Mouse (Mus musculus): ENCODE measurements around the gene Kmt2a.
A peak's percentile ranks its signal among the peaks of the same experiment; 100 is the strongest.

The Kmt2a gene

DNA sequence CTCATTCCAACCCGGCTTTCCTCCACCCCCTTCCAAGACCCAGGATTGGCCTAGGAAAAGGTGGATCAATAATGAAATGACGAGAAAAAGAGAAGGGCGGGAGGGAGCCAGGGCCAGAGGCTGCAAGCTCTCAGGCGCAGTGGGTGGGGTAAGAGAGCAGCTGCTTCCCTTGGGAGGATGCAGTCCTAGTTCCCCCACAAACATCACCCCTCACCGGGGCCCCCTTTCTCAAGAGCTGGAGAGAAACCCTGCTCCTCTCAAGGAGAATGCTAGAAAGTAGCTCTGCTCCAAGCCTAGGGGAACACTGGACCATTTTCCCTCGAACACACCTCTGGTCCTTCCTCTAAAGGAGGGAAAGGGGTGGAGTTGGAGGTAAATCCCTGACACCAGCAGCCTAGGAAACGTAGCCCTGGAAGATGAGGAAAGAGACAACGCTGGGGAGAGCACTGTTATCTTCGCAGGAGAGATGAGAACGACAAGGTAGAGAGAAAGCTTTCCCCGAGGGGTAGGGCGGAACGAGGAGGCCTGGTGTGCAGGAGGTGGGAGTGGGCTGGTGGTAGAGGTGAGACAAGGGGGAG, 1.3 kb downstream of the Kmt2a start:
- DNase-seq: no peak

DNA sequence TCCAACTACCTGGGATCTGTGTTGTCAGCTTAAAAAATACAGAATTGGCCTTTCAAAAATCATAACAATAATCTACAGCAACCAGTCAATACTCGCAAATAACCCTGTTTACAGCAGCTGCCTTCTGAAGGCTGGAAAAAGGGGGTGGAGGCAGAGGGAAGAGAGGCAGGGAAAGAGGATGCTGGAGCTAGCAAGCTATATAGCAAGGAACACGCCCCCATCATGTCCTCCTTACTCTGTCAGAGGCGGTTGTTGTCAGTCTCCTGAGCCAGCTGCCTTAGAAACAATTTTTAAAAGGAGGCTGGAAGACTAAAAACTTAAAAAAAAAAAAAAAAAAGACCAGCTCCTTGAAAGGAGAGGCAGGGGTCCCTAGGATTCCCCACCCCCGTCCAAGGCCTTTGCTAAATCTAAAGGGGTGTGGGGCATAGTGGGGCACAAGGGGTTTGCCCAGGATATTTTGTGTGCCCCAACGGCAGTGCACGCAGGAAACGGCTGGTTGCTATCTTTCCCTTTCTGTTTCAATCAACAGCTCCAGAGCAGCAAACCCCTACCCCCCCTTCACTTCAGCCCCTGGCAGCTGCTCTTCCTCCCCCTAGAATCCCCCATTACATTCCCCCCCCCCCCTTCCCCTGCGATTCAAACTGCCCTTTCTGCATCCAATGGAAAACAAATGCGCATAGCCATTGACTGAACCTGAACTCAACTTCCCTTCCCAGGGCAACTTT, 2.2 kb downstream of the Kmt2a start:
- DNase-seq: no peak

DNA sequence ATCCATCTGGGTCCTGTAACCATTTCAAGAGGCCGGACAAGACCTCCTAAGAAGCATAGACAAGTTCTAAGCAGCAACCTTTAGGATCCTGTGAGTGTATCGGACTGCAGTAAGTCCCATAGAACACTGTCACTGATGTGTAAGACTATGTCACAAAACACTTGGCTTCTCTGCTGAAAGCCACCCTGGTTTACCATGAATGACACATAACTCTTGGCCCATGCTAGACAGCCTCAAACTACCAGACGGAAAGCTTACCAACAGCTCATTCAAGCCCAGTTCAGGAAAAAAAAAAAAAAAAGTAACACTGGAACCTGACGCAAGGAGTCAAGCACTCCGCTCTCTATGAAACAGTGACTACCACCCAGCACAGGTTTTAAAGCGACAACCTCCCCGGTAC, 3.4 kb downstream of the Kmt2a start:
- no peak for DNase-seq

DNA sequence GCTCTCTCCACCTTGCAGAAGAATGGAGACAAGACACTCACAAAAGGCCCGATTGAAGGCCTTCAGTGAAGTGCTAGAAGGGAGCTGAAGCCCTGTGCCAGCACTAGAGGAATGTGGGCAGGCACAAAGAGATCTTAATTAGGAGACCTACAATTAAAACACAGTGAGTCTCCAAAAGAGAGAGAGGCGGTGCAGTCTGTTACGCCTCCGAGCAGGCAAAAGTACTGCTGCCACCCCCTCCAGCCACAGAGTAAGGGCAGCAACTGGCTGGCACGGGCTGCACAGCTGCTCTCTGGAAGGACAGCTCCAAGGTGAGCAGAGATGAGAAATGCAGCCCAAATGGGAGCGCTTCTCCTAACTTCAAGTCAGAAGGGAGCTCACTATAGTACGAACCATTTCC, 5.6 kb downstream of the Kmt2a start:
- no peak for DNase-seq

DNA sequence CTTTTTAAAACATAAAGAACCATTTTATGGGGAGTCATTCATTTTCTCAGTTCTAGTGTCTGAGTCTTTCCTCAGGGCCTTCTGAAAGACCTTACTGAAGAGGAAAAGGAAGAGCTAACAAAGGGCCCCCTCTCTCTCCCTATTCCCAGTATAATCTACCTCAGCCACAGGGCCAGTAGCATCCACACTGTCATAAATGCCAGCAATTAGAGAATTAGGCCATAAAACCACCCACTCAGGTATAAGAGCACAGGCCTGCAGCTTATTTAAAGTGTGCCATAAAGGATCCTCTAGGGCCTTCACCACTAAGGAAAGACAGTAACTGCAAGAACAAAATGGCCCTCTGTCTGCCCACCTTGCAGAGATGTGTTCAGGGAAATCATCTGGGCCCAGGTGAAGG, 6.9 kb downstream of the Kmt2a start:
- no peak for DNase-seq

DNA sequence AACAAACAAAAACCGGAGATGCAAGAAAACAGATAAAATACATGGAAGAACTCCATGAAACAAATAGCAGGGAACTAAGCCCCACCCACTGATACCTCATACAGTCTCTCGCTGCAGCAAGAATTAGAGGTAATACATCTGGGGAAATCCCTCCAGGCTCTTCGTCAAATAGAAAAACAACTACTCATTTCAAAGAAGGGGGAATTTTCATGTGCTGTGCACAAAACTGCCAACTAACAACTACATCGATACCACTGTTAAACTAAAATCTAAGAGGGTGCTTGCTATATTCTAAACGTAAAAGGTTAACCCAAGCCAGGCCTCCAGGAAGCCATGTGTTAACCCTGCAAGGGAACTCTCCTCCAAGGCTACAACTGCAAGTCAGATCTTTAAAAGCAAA, 7.4 kb downstream of the Kmt2a start:
- DNase-seq: no peak

DNA sequence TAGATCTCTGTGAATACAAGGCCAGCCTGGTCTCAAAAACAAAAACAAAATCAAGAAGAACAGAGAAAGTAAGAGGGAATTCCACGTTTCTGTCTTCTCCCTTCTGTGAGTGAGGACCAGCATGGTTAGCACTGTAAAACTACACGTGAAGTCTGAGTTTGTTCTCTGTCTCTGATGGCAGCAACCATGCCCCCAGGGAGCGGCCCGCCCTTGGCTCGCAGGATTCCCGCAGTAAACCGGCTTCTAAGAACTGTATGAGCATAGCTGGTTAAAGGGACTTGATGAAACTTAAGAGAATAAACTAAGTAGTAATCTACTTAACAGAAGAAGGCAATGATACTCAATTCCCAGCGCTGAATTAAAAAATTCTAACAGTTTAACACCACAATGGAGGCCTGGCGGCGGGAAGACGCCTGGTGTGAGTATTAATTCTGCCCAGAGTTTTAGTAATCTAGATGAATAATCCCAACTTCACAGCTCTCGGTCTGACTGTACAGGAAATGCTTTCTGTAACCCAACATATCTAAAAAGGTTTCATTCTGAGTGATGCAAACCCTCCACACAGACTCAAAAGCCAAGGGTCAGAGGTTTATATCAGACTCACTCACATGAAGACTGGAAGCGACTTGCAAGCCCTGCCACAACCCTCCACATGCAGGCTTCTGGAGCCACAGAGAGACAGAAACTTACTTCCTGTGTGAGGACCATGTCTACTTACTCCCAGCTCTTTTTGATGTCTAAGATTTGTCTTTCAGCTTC, 12.6 kb downstream of the Kmt2a start:
- DNase-seq: no peak

DNA sequence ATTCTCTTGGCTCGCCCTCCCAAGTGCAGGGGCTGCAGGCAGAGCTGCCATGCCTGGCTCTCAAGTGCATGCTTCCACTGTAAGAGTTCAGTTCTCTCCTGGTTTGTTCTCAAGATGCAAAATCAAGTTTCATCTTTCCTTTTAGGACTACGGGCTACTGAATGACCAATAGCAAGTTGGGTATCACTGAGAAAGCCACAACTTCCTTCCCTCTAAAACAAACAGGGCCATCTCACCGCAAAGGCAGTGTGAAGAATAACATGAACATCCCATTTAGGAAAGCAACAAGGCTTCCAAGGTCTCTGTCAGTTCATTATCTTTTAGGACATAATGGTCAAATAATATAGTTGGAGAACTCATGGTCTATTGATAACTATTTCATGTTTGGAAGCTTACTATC, 13.4 kb downstream of the Kmt2a start:
- DNase-seq: no peak

DNA sequence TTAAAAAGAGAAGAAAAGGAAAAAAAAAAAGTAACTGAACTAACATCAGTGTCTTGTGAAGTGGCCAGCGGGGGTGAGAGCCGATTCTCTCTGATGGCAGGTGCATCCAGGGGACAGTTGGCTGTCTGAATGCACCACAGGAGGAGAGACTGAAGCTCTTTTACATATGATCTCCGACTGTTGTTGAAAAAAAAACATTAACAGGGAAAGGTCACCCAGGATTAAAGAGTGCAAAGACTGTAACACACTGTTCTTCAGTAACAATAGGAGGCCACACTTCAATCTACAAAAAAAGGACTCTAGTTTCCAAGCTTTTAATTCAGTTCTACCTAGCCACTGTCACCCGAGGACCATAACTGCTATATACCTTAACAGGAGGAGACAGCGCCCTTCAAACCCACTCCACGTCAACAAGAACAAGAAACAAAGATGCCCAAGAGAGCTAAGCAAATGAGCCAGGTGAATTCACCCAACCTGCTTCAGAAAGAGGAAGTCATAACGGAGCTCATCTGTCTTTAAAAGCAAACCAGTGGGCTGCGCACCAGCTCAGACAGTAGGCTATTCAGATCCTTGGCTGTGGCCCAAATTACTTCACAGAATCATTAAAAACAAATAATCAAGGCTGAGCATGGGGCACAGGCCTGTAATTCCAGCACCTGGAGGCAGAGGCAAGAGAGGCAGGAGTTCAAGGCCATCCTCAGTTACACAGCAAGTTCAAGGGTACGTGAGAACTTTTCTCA, 14.4 kb downstream of the Kmt2a start:
- DNase-seq: no peak

DNA sequence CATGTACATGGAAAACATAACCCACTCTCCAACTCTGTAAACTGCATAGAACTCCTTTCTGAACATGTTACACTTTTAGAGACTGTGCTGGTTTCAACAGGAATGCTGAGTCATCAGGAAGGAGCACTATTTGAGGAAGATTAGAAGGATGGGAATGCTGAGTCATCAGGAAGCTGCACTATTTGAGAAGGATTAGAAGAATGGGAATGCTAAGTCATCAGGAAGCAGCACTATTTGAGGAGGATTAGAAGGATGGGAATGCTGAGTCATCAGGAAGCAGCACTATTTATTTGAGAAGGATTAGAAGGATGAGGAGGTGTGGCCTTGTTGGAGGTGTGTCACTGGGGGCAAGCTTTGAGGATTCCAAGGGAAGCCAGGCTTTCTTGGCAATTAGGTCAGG, 20.0 kb downstream of the Kmt2a start:
- DNase-seq: no peak

DNA sequence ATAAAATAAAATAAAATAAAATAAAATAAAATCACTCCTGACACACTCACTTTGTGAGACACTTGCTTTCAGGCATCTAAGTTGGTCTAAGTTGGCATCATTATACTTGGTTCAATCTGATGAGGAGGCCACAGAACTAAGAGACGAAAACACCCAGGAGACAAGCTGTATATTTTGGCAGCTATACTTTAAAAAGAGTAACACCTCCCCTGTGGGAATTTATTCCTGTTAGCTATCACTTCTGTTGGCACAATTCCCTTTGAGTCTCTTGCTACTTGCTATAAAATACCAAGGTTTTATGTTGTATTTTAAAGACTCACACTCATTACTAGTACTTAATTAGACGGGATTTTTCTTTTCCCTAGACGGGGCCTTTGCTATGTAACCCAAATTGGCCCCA, 22.4 kb downstream of the Kmt2a start:
- DNase-seq: no peak

DNA sequence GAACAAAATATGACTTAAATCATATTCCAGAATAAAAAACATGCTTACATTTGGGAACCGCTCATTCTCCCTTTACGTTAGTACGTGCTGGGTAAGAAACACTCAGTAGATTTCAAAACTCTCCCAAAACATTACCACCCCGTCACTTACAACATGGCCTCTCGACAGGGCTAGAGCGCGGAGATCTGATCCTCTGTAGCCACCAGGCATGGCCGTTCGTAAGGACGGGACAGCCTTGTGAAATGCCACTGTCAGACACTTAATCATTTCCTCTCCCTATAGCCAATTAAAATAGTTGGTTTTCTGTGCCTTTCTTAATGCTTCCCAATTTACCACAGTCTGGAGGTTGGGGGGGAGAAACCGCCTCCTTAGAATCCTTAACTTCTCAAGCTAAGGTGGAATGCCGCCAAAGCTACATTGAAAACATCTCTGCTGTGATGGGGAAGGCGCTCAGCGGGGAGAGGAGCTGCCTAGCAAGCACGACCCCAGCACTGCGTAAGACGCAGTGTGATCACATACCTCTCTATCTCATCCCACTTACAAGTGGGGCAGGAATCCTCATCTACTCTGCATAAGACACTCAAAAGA, 23.6 kb downstream of the Kmt2a start:
- DNase-seq: no peak

DNA sequence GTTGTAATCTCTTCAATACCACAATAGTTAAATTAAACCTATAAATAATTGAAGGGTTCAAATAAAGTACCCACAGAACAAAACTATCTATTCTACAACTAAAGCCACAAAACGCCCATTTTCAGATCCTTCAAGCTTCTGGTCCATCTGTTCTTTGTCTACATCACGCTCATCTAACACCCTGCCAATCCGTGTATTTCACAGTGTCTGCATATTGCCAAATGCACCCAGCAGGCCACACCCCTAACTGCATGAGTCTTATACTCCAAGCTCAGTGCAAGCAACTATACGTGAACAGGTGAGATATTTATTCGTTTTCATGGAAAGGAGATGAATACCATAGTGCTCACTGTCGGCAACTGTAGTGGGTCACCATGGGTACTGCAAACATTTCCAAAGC, 25.9 kb downstream of the Kmt2a start:
- DNase-seq: no peak

DNA sequence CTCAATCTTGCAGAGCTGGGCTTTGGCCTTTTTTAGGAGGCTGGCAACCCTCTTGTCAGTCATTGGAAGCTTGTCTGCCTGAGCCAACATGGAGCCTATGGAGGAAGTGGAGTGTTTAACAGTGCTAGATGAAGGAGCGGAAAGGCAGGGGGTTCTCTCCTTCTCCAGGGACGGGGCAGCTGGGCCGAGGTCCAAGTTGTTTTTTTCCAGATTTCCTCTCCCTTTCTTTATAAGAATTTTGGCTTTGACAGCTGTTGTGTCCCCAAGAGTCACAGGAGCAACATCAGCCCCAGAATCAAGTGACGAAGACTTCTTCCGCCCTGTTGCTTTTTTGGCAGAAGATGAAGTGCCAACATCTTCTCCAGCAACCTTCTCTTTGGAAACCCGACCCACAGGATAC, 33.6 kb downstream of the Kmt2a start:
- DNase-seq: no peak

DNA sequence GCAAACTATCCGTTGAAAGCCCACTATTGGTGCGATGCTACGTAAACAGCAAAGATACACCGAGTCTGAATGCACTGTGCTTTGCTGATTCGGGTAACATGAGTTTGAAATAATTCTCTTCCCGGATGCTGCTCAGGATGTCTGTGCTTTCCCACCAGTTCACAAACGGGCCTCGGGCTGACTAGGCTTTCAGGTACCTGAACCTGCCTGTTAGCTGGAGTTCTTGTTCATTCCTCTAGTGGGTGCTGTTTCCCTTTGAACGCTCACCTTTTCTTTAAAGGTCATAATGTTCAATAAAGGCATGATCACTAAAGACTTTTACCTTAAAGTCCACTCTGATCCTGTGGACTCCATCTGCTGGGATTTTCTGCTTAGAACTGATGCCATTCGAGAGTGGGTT, 39.9 kb downstream of the Kmt2a start:
- peak; percentile 24 for DNase-seq

DNA sequence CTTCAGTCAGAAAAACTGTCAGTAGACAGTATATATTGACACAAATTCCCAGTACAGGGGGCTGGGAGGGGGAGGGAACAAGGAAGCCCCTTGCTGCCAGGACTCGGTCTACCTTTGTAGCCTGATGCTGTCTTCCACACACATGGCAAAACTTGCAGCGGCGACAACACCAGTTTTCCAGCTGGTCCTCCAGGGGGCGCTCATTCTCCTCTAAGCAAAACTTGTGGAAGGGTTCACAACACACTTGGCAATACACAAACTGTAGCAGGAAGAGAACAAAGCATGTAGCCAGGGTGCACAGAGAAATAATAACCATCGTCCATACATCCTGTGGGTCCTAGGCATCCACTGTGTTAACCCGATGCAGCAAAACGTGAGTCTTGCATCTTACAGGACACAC, 44.7 kb downstream of the Kmt2a start:
- peak; percentile 65 for DNase-seq

DNA sequence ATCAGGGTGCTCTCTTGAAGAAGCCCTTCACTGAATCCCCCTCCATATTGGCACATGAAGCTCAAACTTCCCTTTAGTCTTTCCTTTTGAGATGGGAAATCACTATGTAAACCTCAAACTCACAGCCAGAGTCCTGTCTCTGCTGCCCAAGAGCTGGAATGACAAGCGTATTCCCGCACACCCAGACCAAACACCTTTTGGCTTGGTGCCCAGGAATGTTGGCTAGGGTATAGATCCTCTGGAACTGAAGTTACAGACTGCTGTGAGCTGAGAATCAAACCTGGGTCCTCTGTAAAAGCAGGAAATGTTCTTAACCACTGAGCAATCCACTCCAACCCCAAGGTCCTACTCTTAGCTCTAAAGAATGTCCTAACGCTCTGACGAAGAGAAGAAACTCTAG, 48.7 kb downstream of the Kmt2a start:
- no peak for DNase-seq

DNA sequence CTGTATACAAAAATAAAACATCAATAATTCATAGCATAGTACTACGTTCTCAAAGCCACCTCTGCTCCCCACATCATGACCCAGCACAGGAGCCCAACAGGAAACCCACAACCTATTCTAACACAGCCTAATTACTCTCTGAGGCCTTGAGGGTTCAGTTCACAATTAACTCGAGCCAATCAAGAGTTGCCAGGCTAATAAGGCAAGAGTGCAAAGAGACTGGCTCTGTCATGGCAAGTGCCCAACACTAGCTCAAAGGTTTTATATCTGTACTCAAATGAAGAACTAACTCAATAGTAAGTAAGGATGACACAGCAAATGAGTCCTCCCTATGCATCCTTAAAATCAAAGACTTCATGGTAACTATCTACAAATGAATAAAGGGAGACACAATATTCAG, 50.6 kb downstream of the Kmt2a start:
- no peak for DNase-seq

DNA sequence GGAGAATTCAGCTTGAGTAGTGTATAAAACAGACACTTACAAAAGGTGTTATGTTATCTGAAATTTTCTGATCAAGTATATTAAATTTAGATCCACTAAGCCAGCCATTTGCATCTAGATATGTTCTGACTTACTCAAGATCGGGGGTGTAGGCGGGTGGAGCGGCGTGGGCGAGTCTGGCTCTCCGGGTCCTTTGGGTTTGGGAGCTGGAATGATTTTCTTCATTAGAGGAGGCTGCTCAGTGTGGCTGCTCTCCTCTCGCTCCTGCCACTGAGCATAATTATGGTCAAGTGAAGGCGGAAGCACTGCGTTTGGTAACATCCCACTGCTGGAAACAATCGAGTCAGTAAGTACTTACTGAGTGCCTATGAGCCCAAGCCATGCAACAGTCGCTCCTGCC, 52.2 kb downstream of the Kmt2a start:
- no peak for DNase-seq

DNA sequence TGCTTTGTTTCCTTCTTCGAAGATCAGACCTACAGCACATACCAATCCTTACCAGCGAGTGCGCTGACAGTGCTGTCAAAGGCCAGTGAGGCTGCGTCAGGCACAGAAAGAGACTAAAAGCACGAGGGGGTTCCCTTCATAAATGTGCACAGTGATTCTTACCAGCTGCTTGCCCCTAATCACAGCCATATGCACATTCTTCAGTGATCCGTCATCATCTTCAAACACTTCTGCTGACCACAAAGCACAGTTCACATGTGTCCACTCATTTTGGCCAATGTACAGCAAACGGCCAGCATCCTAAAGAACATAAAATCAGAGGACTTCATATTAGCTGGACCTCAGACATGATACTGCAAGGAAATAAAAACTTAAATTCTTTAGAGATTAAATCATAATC, 54.4 kb downstream of the Kmt2a start:
- no peak for DNase-seq

DNA sequence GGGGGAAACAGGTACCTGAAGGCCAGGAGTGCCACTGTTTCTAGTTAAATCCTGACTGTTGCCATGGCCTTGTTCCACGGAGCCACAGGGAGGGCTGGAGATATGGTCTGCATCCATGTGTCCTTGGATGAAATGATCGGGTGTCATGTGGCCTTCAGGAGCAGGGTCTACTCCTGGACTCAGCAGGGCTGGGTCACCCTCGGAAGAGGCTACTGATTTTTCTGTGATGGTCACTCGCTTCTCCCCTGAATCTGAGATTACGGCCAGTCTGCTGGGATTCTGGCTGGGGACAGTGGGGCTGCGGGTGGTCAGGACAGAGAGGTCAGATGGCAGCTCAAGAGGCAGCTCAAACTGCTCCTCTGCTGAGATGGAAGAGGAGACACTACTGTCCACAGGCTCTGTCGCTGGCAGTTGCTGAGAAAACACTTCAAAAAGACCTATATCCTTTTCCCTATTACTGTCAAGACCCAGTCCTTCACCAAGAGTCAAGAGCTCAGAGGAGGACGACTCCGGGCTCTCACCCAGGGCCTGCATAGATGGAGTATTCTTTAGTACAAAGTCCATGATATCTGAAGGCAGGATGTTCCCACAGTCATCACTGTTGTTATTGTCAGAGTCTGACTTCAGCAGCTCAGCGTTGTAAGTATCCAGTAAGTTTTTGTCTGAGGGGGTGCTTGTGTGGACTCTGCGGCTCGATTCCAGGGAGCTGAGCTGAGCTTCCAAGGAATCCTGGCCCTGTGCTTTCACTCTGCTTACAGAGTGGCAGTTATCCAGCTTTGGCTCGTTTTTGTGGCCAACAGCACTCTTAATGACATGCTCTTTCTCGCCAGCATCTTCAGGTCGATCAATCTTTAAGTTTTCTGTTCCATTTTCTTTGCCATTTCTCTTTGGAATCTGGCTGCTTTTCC, 60.9 kb downstream of the Kmt2a start:
- no peak for DNase-seq

DNA sequence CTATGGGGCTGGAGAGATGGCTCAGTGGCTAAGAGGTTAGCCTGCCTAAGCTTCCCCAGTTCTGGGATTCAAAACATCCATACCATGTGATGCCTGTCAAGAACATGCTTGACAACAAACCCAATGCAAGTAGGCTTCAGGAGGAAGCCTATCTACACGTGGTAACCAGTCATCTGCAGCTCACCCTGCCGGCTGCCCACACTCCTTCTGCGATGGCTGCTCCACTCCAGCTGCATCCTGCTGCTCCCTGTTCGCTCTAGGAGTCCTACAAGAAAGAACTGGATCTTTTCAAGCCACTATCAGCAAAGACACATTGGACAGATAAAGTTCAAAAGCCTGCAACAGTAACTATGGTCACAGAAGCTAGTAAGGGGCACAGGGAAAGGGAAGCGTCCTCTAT, 63.6 kb downstream of the Kmt2a start:
- DNase-seq: no peak
